Mouse (Mus musculus): Measurements from ENCODE around the gene Psd4.

Gene Psd4

GRCm38 (mm10) chr2:24385111-24385961 lies 18.0 kb downstream of the Psd4 start:
- peak; percentile 45 for DNase-seq (ENCODE audit: extremely low read depth, insufficient read length, low spot score)

- DNase-seq (ENCODE audit: extremely low read depth, insufficient read length, low spot score): no peak
Measured at GRCm38 (mm10) chr2:24386158-24386963, 19.0 kb downstream of the Psd4 start.

GRCm38 (mm10) chr2:24386964-24387320 lies 19.6 kb downstream of the Psd4 start:
- no peak for DNase-seq (ENCODE audit: extremely low read depth, insufficient read length, low spot score)

DNA sequence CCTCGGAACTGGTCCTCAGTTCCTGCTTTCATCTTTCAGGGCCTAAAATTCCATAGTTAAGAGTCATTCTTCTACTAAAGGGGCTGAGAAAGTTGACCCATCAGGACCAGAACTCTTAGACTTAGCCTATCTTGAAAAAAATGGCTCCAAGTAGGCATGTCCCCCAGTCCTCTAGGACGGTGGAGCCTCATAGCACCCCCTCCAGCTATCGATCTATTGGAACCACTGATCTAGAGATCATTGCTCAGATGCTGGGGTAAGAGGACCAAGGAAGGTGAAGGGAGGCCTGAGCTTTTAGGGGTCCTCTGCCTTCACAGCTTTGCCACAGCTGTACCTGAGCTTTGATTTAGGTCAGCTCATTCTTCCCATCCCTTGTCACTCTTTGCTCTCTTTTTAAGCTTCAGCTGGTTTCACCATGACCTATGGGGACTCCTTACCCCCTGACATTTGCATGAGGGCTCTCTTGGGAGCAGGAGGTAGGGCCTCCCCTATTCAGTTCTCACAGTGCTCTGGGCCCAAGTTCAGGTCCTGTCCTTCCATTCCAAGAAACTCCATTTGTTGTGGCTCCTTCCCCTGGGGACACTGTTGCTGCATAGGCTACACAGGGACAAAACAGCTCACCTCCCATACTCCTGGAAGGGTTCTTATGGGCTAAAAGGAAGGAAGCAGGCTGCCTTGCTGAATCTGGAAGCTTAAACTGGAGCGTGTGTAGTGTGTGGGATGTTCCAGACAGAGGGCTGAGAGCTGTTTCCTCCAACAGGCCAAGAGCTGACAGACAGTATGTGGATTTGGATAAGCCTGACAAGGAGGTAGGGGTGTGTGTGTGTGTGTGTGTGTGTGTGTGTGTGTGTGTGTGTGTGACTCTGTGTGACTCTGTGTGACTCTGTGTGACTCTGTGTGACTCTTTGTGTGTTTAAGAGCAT lies 20.2 kb downstream of the Psd4 start:
- no peak for DNase-seq (ENCODE audit: extremely low read depth, insufficient read length, low spot score)

DNA sequence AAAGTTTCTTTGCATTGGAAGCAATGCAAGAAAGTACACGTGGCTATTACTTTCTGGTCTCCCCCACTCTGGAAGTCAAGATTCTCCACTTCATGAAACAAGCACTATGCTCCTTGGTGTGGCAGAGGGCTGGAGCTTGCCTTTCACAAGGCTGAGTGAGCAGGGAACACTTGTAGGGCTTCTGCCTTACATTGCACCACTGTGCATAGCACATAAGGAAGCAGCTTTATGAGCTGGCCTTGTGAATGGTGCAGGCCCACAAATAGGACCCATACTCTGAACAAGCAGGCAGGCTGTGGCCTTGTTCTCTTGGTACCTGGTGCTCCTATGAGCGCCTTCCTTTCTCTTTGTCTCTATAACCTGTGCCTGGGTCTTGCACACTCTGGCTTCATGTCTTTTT lies 25.9 kb downstream of the Psd4 start:
- DNase-seq (ENCODE audit: extremely low read depth, insufficient read length, low spot score): no peak

DNA sequence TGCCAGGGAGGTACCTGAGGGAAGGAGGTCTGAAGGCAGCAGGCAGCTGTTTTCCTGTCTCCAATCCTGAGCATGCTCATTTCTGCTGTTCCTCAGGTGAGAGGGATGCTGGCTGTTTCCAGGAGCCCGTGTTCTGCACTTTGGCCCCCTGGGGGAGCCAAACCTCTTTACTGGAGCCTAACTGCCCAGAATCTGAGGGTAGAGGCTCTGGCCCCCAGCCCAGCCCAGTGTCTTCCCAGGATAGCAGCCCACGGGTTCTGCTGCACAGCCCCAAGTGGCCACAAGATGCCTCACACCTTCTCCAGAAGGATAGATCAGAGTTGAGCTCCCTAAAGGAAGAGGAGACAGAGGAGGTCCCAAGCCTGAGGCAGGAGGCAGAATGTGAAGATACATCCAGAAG lies 29.7 kb downstream of the Psd4 start:
- no peak for DNase-seq (ENCODE audit: extremely low read depth, insufficient read length, low spot score)

DNA sequence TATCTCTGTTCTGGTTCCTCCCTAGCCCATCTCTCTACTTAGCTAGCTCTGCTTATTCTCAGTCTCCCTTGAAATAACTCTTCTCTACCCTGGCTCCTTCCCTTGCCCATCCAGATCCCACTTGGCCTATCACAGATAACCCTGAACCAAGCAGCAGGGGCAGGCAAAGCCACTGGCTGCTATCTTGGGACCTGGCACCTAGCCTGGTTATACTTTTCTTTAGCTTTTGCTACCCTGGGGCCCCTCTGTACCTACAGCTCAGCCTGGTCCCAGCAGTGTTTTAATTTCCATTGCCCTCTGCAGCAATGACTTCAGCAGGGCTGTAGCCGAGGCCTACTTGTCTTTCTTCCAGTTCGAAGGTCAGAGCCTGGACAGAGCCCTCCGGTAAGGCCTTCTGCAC lies 33.3 kb downstream of the Psd4 start:
- DNase-seq (ENCODE audit: extremely low read depth, insufficient read length, low spot score): no peak

GRCm38 (mm10) chr2:24405345-24406012 lies 38.1 kb downstream of the Psd4 start:
- DNase-seq (ENCODE audit: extremely low read depth, insufficient read length, low spot score): peak; percentile 36

- DNase-seq (ENCODE audit: extremely low read depth, insufficient read length, low spot score): peak; percentile 70
Measured at GRCm38 (mm10) chr2:24407701-24408485, 40.5 kb downstream of the Psd4 start.

DNA sequence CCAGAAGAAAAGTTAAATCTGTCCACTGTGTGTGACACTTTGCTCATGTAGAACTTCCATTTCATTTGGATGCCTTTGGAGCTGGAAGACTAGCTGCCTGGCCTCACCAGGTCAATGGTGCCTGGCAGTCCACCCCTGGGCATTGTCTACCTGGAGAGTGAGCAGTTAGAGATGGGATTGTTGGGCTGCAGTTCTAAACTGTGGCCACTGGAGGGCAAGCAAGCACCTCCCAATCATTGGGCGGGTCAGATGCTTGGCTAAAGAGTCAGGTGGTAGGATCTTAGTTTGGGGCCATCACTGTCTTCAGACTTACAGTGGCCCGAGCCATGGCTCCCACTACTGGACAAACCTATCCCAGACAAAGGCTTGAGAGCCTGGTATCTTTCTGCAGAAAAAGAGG lies 41.8 kb downstream of the Psd4 start:
- peak; percentile 29 for DNase-seq (ENCODE audit: extremely low read depth, insufficient read length, low spot score)

GRCm38 (mm10) chr2:24413172-24413571 lies 45.8 kb downstream of the Psd4 start:
- no peak for DNase-seq (ENCODE audit: extremely low read depth, insufficient read length, low spot score)

DNA sequence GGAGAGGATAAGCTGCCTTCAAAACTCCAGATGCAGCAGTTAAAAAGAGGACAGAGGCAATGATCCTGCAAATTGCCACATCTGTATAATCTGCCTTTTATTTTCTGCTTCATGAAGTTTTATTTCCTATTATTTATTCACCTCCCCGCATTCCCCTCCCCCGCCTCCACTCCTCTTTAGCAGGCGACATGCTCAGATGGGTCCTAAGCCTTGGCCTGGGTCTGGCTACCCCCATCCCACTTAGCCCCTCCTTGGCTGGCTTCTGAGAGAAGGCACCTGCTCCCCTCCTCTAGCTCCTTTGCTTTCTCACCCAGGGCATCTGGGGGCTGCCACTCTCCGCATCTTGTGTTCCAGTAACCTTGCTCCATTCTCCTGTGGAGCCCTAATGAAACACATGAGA lies 46.3 kb downstream of the Psd4 start:
- no peak for DNase-seq (ENCODE audit: extremely low read depth, insufficient read length, low spot score)

- DNase-seq (ENCODE audit: extremely low read depth, insufficient read length, low spot score): peak; percentile 44
Measured at GRCm38 (mm10) chr2:24416668-24417067, 49.3 kb downstream of the Psd4 start.

- no peak for DNase-seq (ENCODE audit: extremely low read depth, insufficient read length, low spot score)
Measured at GRCm38 (mm10) chr2:24417106-24417505, 49.7 kb downstream of the Psd4 start.

DNA sequence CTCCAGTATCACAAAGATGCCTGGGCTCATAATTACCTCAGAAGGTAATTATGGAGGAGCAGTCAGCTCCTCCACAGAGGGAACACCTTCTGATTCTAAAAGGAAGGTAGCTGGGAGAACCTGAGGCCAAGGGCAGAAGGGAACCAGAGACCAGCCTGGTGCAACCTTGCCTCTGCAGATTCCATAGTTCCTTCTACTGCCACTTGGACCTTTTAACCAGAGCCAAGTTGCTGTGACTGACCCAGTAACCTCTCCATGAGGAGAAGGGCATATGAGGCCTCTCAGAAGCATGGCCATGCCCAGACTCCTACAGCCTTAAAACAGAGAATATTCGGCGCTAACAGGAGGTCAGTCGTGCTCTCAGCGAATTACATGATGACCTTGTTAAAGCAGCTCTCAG lies 50.2 kb downstream of the Psd4 start:
- DNase-seq (ENCODE audit: extremely low read depth, insufficient read length, low spot score): no peak

GRCm38 (mm10) chr2:24421211-24421863 lies 54.0 kb downstream of the Psd4 start:
- no peak for DNase-seq (ENCODE audit: extremely low read depth, insufficient read length, low spot score)

DNA sequence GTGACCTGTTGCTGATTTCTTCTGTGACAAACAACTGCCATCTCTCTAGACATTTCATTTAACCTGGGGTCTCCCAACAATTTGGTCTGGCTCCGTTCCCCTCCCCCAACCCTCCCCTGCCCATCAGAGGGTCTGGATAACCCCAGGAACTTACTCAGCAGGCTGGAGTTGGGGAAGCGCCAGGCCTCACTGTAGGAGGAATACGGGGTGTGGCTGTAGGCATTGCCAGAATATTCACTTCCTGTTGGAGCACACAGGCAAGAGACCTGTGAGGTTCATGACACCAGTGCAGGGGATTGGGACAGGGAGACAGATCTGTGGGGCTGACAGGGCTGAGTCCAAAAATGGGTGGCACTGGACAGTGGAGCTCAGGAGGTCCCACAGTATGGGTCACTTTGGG lies 55.4 kb downstream of the Psd4 start:
- peak; percentile 50 for DNase-seq (ENCODE audit: extremely low read depth, insufficient read length, low spot score)

GRCm38 (mm10) chr2:24425630-24426029 lies 58.2 kb downstream of the Psd4 start:
- DNase-seq (ENCODE audit: extremely low read depth, insufficient read length, low spot score): no peak

Data from 3134 (cell line).